Mouse (Mus musculus) neutrophil, adult 59 days (primary cell): ENCODE results near the gene Nsg2. TPM values are rescaled to one million over a fixed set of nuclear protein-coding genes. Genes with fewer than 3 reads are reported as not detected.

Source experiments
- total RNA-seq, 2 experiments: library from RNA; stranded (reverse); gene quantifications; 1 replicate in 1 of 2; 2 replicates in 1 of 2; pipeline ENCODE4 v1.2.4; 2023

The Nsg2 gene
- total RNA-seq, result under 1 TPM in 1 of 2 experiments, not detected in 1; 0.44 TPM

GRCm38 (mm10) chr11:32000281-32000680 lies at the start of gene Nsg2:
Gene Nsg2, plus strand, starts transcription at chr11:32000463.

GRCm38 (mm10) chr11:31965256-31966134 lies 34.8 kb upstream of the Nsg2 start, which contains the start of gene 4930524B15Rik:
Gene 4930524B15Rik, plus strand, starts transcription at chr11:31965592.

Other genes with a start within 250 kb of the Nsg2 start
- gene Cpeb4, start 128.3 kb upstream of the Nsg2 start, total RNA-seq, result 10 to 100 TPM; 54.6 to 67.0 TPM
- not detected for gene 4930524B15Rik, start 34.9 kb upstream of the Nsg2 start, total RNA-seq
- gene Il9r, start 199.8 kb downstream of the Nsg2 start, total RNA-seq, result under 1 TPM; 0.16 to 0.18 TPM
- 10 to 100 TPM; 10.8 to 15.6 TPM for gene Snrnp25, start 205.0 kb downstream of the Nsg2 start, total RNA-seq
- 1 to 10 TPM in 1 of 2 experiments, under 1 TPM in 1; 0.36 to 1.1 TPM for gene Rhbdf1, start 221.8 kb downstream of the Nsg2 start, total RNA-seq
- gene Mpg, start 226.0 kb downstream of the Nsg2 start, total RNA-seq, result 1 to 10 TPM; 8.3 to 9.1 TPM